Mouse (Mus musculus): ENCODE data around the gene Apba3. TPM values are rescaled to one million over a fixed set of nuclear protein-coding genes. Genes with fewer than 3 reads are reported as not detected.

The Apba3 gene
- total RNA-seq, 2 experiments from 2014 or later = 78.8 to 109 TPM

GRCm38 (mm10) chr10:81249442-81249841 lies 17.3 kb upstream of the Apba3 start:
- DNase-seq = no peak

DNA sequence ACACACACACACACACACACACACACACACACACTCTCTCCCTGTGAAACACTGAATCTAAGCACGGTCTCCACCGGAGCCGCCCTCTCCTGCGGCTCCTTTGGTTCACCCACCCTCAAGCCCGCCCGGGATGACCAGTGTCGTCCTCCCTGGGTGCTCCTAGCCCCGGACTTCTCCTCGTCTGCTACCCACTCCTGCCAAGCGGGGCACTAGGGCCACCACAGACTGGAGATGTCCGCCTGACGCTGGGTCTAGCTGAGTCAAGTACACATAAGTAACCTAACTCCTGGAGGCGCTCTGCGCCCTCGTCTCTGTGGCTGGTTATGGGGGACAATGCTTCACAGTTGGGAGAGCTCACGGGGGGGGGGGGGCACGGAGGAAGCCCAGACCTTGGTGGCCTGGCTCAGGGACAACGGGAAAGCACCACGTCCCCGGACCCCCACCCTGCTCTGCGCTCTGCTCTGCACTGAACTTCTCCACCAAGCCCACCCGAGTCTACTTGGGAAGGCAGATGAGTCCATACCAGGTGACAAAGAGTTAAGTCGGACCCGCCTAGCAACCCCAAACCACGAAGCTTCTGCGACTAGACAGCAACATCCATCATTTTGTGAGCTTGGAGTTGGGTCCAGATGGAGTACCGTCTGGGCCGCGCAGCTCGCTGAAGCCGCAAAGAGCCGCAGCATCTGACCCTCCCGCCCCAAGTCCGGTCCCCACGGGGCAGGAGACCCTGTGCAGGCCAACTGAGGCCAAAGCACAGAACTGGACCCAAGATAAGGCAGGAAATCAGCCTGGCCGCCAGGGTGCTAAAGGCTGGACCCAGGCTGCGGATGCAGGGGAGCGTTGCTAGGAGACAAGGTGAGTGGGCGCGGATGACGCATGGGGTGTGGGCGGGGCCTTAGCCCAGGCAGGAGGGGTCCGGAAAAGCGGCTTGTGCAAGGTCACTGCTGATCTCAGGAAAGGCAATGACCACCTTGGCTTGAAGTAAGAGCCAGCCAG lies 14.0 kb upstream of the Apba3 start, which contains the start of gene Matk:
Gene Matk, plus strand, starts transcription at position 512 of the 996 bp plus-strand sequence.
- peak; percentile 61 to 66 for DNase-seq

DNA sequence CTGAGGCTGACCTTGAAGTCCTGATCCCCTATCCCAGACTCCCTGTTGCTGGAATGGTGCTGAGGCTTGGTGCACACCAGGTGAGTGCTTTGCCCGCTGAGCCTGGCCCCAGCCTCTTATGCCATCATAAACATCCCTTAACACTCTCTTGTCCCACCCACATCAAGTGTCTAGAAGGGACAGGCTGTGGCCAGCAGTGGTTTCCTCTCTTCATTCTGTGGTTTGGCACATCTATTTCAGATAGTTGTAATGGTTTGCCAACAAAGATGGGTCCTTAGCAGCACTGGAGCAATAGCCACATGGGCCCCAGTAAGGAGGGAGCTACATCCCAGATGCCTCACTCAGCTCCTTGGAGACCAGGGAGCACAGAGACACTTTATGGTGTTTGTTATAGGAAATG lies 11.9 kb upstream of the Apba3 start:
- no peak for DNase-seq

GRCm38 (mm10) chr10:81257158-81258039 lies 9.4 kb upstream of the Apba3 start:
- DNase-seq = no peak

DNA sequence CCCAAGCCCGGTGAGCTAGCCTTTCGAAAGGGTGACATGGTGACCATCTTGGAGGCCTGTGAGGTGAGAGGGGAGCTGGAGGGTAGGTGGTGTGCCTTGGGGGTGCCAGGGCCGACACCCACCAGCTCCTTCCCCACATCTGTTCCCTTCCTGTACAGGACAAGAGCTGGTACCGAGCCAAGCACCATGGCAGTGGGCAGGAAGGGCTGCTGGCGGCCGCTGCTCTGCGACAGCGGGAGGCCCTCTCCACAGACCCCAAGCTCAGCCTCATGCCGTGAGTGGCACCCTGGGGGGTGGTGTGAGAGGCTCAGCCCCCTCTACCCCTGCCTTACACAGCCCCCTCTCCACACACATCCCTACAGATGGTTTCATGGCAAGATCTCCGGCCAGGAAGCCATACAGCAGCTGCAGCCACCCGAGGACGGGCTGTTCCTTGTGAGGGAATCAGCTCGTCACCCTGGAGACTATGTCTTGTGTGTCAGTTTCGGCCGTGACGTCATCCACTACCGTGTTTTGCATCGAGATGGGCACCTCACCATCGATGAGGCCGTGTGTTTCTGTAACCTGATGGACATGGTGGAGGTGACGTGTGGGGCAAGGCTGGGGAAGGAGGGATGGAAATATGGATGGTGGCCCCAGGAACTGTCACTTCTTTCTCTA lies 7.4 kb upstream of the Apba3 start:
- DNase-seq = no peak

DNA sequence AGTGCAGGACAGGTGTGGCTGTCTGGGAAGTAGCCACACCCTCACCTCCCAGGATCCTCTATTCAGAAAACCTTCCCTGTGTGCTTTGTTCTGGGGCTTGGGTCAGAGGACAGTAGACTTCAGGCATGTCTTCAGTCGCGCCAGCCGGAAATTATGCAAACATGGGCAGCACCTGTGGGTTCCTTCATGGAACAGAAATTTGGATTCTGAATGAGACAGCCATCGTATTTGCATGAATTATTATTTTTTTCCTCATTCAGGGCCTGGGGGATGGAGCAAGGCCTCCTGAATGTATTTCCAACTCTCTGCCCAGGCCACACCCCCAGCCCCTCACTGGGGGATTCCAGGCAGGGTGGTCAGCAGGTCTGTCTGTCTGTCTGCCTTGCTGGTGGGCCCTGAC lies 5.7 kb upstream of the Apba3 start:
- DNase-seq = no peak

DNA sequence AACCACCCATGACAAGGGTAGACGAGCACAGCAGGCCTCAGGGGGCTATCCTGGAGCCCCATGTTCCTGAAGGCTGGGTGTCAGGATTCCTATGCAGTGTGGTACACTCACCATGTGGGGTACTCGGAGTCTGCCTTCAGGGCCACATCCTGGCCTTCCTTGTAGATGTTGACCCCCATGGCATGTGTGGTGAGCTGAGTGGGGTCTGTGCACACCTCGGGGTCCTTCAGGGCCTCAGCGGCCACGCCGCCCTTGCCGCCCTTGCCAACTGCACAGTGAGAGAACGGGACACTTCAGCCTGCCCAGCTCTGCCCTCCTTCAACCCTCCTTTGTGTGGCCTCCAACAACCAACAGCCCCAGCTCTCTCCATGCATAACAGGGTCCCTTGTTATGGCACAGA lies 1.2 kb upstream of the Apba3 start:
- no peak for DNase-seq

DNA sequence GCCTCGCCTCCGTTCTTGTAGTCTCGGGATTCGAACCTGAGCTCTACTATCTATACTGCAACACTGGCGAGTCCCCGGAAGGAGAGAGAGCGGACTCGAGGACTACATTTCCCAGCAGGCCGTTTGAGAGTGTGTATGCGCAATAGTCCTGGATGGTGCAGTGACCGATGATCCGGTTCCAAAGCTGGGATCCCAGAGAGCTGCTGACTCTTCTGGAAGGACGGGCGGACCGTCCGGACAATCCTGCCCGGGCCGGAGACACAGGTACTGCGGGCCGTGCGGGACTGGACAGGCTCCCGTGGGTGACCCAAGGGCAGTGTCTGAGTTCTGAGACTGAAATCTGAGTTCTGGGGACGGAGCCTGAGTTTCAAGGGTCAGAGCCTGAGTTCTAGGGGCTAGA lies 1.3 kb downstream of the Apba3 start:
- DNase-seq = peak; percentile 87 to 89

GRCm38 (mm10) chr10:81268643-81269412 lies 2.1 kb downstream of the Apba3 start:
- no peak for DNase-seq

DNA sequence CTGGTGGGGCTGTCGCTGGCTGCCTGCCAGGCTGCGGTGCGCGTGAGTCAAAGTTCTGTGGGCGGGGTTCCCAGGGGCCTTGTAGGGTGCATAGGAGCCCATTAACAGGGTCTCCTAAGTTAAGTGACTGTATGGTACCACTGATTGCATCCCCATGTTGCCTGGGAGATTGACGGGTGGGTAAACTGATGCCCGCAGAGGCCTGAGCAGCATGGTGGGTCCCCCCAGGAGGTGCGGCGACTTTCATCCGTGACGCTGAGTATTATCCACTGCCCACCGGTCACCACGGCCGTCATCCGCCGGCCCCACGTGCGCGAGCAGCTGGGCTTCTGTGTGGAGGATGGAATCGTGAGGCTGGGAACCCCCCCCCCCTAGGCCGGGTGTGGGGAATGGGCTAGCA lies 5.6 kb downstream of the Apba3 start:
- DNase-seq = no peak

DNA sequence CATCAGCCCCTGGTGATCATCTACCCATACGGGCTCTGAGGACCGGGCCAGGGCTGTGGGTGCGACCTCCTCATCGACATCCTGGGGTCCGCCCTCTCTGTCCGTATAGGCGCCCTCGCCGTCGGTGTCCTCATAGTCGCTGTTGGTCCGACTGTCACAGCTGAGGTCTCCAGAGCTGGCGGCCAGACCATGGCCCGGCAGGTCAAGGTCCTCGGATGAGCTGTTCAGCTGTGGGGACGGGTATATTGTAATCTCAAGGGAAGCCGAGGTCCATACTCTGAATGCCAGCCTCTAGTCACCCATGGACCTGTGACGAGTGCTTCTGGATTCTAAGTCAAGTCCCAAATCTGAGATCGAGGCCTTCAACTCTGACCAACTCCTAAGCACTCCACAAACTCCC lies 7.1 kb downstream of the Apba3 start:
- peak; percentile 55 to 78 for DNase-seq

- DNase-seq = no peak
Observed at GRCm38 (mm10) chr10:81277676-81278075, 10.9 kb downstream of the Apba3 start.

DNA sequence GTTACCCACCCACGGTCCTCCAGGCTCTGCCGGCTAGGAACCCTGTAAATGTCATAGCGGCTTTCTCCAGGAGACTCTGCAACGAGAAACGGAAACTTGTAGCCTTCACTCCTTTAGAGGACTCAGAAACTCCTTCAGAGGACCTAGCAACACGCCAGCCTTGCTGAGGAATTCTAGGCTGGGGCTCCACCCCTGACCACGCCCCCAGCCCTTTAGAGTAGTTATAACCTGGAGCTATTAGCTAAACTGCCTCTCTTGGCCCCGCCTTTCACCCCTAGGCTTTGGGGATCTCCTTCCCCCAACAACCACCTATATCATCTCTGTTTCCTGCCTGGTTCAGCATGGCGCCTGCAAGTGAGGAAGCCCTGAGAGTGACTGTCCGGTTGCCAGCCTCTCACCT lies 12.7 kb downstream of the Apba3 start:
- DNase-seq = no peak

DNA sequence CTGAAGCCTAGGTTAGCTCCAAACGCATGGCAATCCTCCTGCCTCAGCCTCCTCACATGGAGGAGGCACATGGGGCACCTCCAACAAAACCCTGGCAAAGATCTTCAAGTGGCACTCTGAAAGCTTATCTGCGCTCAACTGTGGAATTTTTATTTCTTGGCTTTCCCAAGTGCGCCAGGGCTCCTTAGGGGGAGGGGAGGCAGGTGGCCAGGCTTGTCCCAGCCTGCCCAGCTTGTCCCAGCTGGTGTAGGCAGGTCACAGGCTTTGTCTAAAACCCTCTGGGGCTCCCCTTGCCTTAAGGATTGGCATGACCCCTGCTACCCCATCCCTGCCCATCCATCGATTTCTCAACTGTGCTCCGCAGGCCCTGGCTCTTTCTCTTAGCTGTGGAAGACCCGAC lies 17.4 kb downstream of the Apba3 start:
- no peak for DNase-seq

DNA sequence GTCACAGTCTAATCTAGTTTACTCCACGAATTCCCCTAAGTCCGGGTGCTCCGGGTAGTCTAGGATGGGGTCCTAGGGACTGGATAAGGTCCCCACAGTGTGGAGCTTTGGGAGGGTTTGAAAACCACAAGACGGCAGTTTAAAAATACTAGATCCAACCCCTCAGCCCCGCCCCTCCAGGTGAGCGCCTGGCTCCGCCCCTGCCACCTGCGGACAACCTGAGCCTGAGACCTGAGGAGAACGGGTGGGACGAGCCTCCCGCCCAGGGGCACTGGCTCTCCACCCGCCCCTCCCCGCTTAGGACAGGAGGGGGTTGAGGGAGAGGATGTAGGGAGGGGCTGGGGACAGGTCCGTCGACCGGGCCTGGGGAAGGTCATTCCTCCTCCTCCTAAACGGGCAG lies 18.0 kb downstream of the Apba3 start:
- DNase-seq = no peak

- peak; percentile 92 to 94 for DNase-seq
Observed at GRCm38 (mm10) chr10:81285694-81286450, 19.1 kb downstream of the Apba3 start.

GRCm38 (mm10) chr10:81286586-81286985 lies 19.8 kb downstream of the Apba3 start:
- DNase-seq = no peak

DNA sequence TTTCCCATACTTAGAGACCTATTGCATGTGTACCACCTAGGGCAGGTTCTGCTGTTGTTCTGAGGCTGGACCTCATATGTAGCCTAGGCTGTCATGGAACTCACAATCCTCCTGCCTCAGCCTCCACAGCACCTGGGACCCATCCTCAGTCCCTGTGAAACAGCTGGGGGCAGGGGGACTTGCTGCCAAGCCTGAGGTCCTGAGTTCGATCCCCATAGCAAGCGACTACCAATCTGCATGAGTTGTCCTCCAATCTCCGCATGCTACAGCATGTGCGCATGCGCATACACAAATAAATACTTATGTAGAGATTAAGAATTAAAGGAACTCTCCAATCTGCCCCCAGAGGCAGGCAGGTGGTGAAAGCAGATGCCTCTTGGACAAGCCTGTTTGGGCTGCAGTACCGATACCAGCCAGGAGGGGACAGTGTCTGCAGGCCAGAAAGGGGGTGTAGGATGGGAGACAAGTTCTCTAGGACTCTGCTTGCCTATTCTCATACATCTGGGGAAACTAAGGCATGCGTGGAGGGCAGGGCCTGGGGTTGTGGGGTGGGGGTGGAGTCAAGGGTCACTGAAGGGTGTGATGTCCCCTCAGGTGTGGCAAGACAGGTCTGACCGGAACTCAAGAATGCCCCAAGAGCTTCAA lies 20.9 kb downstream of the Apba3 start:
- DNase-seq = peak; percentile 46 to 64

- peak in 1 of 2 experiments; percentile 49 for DNase-seq
Observed at GRCm38 (mm10) chr10:81288601-81289000, 21.8 kb downstream of the Apba3 start.

DNA sequence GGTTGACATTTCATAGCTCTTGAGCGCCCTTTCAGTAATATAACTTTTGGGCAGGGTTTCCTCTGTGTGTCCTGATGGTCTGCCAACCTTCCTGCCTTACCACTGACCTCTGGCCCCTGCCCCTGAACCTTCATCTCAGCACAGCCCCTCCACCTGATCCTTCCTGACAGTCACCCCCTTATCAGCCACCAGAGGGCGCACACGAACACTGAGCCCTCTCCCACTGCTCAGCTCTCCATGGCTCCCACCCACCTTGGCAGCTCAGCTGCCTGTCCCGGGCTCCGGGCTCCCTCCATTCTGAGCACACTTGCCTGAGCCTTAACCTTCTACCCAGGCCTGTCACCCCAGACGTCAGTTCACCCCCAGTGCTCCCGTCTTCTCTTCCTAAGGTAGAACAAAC lies 22.5 kb downstream of the Apba3 start:
- peak; percentile 62 to 75 for DNase-seq
